12 mouse cellular contexts compared by ENCODE assay signal in the genomic region with DNA sequence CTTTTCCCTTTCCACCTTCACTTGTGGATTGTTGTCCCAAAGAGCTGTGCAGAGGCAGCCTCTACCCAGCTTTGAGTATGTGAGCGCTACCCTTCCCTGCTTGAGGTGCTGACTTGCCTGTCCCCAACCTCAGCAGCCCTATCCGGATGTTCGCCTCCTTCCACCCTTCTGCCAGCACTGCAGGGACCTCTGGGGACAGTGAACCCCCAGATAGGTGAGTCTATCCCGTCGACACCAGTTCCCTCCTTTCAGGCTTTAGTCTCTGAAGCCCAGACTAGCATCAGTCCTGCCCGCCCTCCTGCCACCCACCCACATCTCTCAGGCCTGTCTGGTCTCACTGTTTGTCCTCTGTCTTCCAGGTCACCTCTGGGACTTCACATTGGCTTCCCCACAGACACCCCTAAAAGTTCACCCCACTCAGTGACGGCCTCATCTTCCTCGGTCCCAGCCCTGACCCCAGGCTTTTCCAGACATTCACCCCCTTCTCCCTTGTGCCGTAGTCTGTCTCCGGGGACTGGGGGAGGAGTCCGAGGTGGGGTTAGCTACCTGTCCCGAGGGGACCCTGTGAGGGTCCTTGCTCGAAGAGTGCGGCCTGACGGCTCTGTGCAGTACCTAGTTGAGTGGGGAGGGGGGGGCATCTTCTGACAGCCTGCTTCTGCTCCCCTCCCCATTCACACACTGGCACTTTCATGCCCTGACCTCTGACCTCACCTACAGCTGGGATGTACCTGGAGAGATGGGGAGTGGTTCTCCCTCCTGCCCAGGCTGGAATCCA. TPM values are rescaled to one million over a fixed set of nuclear protein-coding genes. Genes with fewer than 3 reads are reported as not detected.
DNase-seq lines count a peak whose midpoint lies in the region; ATAC-seq and TF ChIP-seq lines count a peak whose summit lies in the region.
"Had no signal": no experiment of that assay in that cellular context is flagged by ENCODE, and none has a peak within 500 bp of the region (broad histone marks: within the 10 kb centered on the region; RNA-seq: fewer than 3 reads in every experiment).

No protein-coding gene starts in this region.

- peaks cover 66% of the 10 kb centered on the region for H3K4me1 ChIP-seq in forebrain, embryonic 10.5 days
- H3K4me1 ChIP-seq in forebrain, embryonic 11.5 days (replicated peaks; ENCODE audit: control insufficient read depth, insufficient read depth, low read length) = peaks cover 12% of the 10 kb centered on the region
- H3K4me1 ChIP-seq in kidney, embryonic 16.5 days (ENCODE audit: insufficient read depth, low read length) = peaks cover 41% of the 10 kb centered on the region
- peaks cover 45% of the 10 kb centered on the region for H3K4me1 ChIP-seq in testis, adult 2 months (ENCODE audit: control insufficient read depth, insufficient read depth, low read length)

- TF ChIP-seq POLR2A in testis, adult 2 months (IDR thresholded peaks at IDR 0.05; ENCODE audit: control insufficient read depth, low read depth, low read length) = no peak; the same call in 1 of the 2 replicates

- TF ChIP-seq CTCF in testis, adult 2 months (IDR thresholded peaks at IDR 0.05; ENCODE audit: control insufficient read depth, insufficient read depth, insufficient replicate concordance, low read depth, low read length) = no peak
- TF ChIP-seq CTCF in layer of hippocampus, adult 2 months (conservative IDR thresholded peaks at IDR 0.05) = no peak

- H3K36me3 ChIP-seq in forebrain, embryonic 10.5 days (replicated peaks) = peaks cover 43% of the 10 kb centered on the region
- no peaks in the 10 kb centered on the region; the same call in 1 of the 2 replicates for H3K36me3 ChIP-seq in forebrain, embryonic 11.5 days (ENCODE audit: control insufficient read depth, insufficient read depth, low read length)
- peaks cover 15% of the 10 kb centered on the region; the same call in 1 of the 2 replicates for H3K36me3 ChIP-seq in kidney, embryonic 16.5 days (ENCODE audit: insufficient read depth, low read length)
- peaks cover 2% of the 10 kb centered on the region for H3K36me3 ChIP-seq in testis, adult 2 months (ENCODE audit: control insufficient read depth, insufficient read depth, low read length)

- H3K4me2 ChIP-seq in forebrain, embryonic 11.5 days (ENCODE audit: low read depth, low read length, severe bottlenecking) = no peak overlapping the region
- H3K4me2 ChIP-seq in kidney, embryonic 16.5 days (replicated peaks; ENCODE audit: low read depth, low read length) = 0 out of 2 replicates have a peak overlapping the region, but pooled peaks have one; percentile 97

- no peaks in the 10 kb centered on the region for H3K27me3 ChIP-seq in forebrain, embryonic 10.5 days (ENCODE audit: poor library complexity, severe bottlenecking)
- H3K27me3 ChIP-seq in forebrain, embryonic 11.5 days (ENCODE audit: control insufficient read depth, insufficient read depth, low read length) = no peaks in the 10 kb centered on the region
- no peaks in the 10 kb centered on the region for H3K27me3 ChIP-seq in kidney, embryonic 16.5 days (ENCODE audit: insufficient read depth, low read length)
- no peaks in the 10 kb centered on the region for H3K27me3 ChIP-seq in testis, adult 2 months (ENCODE audit: control insufficient read depth, insufficient read depth, low read length)
- H3K27me3 ChIP-seq: Patski had no signal

- no peak for ATAC-seq in forebrain, embryonic 11.5 days (replicated peaks; ENCODE audit: low FRiP score)
- no peak for ATAC-seq in kidney, embryonic 16.5 days (ENCODE audit: low FRiP score, low TSS enrichment)
- ATAC-seq: Patski had no signal

- no peaks in the 10 kb centered on the region for H3K9me3 ChIP-seq in forebrain, embryonic 10.5 days
- H3K9me3 ChIP-seq in forebrain, embryonic 11.5 days (ENCODE audit: control insufficient read depth, low read length) = no peaks in the 10 kb centered on the region
- H3K9me3 ChIP-seq in kidney, embryonic 16.5 days (ENCODE audit: low read length) = no peaks in the 10 kb centered on the region

- 91% methylated on average over 15 of the region's 15 CpGs for WGBS in forebrain, embryonic 10.5 days
- WGBS in forebrain, embryonic 11.5 days = 89% methylated on average over 15 of the region's 15 CpGs
- 85% methylated on average over 15 of the region's 15 CpGs for WGBS in kidney, embryonic 16.5 days

- no peak for DNase-seq in forebrain, embryonic 10.5 days (ENCODE audit: extremely low spot score, low spot score)
- DNase-seq in forebrain, embryonic 11.5 days (ENCODE audit: low spot score) = no peak
- DNase-seq in kidney, adult 11 months = no peak
- DNase-seq in testis, postnatal 14 days (ENCODE audit: low spot score) = no peak
- DNase-seq in testis, postnatal 10 days (ENCODE audit: low spot score) = peak; percentile 43
- DNase-seq in layer of hippocampus, adult 2 months (ENCODE audit: low spot score in 2 of 2) = no peak
- DNase-seq: adrenal gland, postnatal 14 days; cerebellum, adult 18-20 months; lung, postnatal 10 days had no signal

- peak overlapping the region; percentile 84; the same call in 1 of the 2 replicates for H3K4me3 ChIP-seq in forebrain, embryonic 10.5 days
- no peak overlapping the region for H3K4me3 ChIP-seq in forebrain, embryonic 11.5 days (ENCODE audit: low read depth, low read length)
- H3K4me3 ChIP-seq in kidney, embryonic 16.5 days (ENCODE audit: low read length) = no peak overlapping the region
- H3K4me3 ChIP-seq in testis, adult 2 months (ENCODE audit: control insufficient read depth, low read depth, low read length) = peak overlapping the region; percentile 19
- H3K4me3 ChIP-seq in layer of hippocampus, adult 2 months = no peak overlapping the region

- no peak overlapping the region for H3K27ac ChIP-seq in forebrain, embryonic 10.5 days
- no peak overlapping the region for H3K27ac ChIP-seq in forebrain, embryonic 11.5 days (ENCODE audit: low read depth, low read length)
- H3K27ac ChIP-seq in kidney, embryonic 16.5 days (ENCODE audit: low read length) = no peak overlapping the region
- no peak overlapping the region for H3K27ac ChIP-seq in testis, adult 2 months (ENCODE audit: control insufficient read depth, insufficient read depth, low read depth, low read length)
- H3K27ac ChIP-seq in layer of hippocampus, adult 2 months = no peak overlapping the region

- H3K9ac ChIP-seq in forebrain, embryonic 11.5 days (ENCODE audit: low read length) = no peak overlapping the region
- no peak overlapping the region for H3K9ac ChIP-seq in kidney, embryonic 16.5 days (replicated peaks; ENCODE audit: low read length)

RNA-seq across cellular contexts. Expression of gene Cuta, which starts 2.3 kb away (rescaled TPM):
- 180 and 184 TPM in 2 replicates for polyA plus RNA-seq in forebrain, embryonic 10.5 days (2016; fragmentation: Nextera tagmentation; extraction: Ambion mirVana)
- polyA plus RNA-seq in forebrain, embryonic 11.5 days (2014; fragmentation: Nextera tagmentation; extraction: Ambion mirVana) = 141 and 154 TPM in 2 replicates
- polyA plus RNA-seq in kidney, embryonic 16.5 days (2015; fragmentation: Nextera tagmentation; extraction: Ambion mirVana) = 187 and 203 TPM in 2 replicates
- polyA plus RNA-seq in testis, adult 2 months (2012; rRNA removed) = 24.0 and 30.9 TPM in 2 replicates
- 10 to 100 TPM; 91.3 to 95.8 TPM for total RNA-seq in layer of hippocampus, adult 2 months (2021)

RNA-seq across cellular contexts. Expression of gene Syngap1, which starts 3.9 kb away (rescaled TPM):
- polyA plus RNA-seq in forebrain, embryonic 10.5 days (2016; fragmentation: Nextera tagmentation; extraction: Ambion mirVana) = 1.5 and 1.9 TPM in 2 replicates
- polyA plus RNA-seq in forebrain, embryonic 11.5 days (2014; fragmentation: Nextera tagmentation; extraction: Ambion mirVana) = 3.2 and 4.2 TPM in 2 replicates
- polyA plus RNA-seq in kidney, embryonic 16.5 days (2015; fragmentation: Nextera tagmentation; extraction: Ambion mirVana) = 1.1 and 2.2 TPM in 2 replicates
- polyA plus RNA-seq in testis, adult 2 months (2012; rRNA removed) = 109 and 113 TPM in 2 replicates
- total RNA-seq in layer of hippocampus, adult 2 months (2021) = 100 to 1,000 TPM; 463 to 497 TPM

RNA-seq across cellular contexts. Expression of gene Phf1, which starts 4.3 kb away (rescaled TPM):
- polyA plus RNA-seq in forebrain, embryonic 10.5 days (2016; fragmentation: Nextera tagmentation; extraction: Ambion mirVana) = 2.8 and 2.9 TPM in 2 replicates
- 4.5 and 4.9 TPM in 2 replicates for polyA plus RNA-seq in forebrain, embryonic 11.5 days (2014; fragmentation: Nextera tagmentation; extraction: Ambion mirVana)
- 9.3 and 9.4 TPM in 2 replicates for polyA plus RNA-seq in kidney, embryonic 16.5 days (2015; fragmentation: Nextera tagmentation; extraction: Ambion mirVana)
- polyA plus RNA-seq in testis, adult 2 months (2012; rRNA removed) = 132 and 136 TPM in 2 replicates
- 10 to 100 TPM; 31.4 to 33.9 TPM for total RNA-seq in layer of hippocampus, adult 2 months (2021)

RNA-seq across cellular contexts. Expression of gene Kifc5b, which starts 20.2 kb away (rescaled TPM):
- 11.7 and 12.5 TPM in 2 replicates for polyA plus RNA-seq in forebrain, embryonic 10.5 days (2016; fragmentation: Nextera tagmentation; extraction: Ambion mirVana)
- 11.1 and 11.3 TPM in 2 replicates for polyA plus RNA-seq in forebrain, embryonic 11.5 days (2014; fragmentation: Nextera tagmentation; extraction: Ambion mirVana)
- polyA plus RNA-seq in kidney, embryonic 16.5 days (2015; fragmentation: Nextera tagmentation; extraction: Ambion mirVana) = 8.2 and 10.8 TPM in 2 replicates
- 6.5 TPM in 2 replicates for polyA plus RNA-seq in testis, adult 2 months (2012; rRNA removed)
- 1 to 10 TPM; 2.8 to 3.3 TPM for total RNA-seq in layer of hippocampus, adult 2 months (2021)

RNA-seq across cellular contexts. Expression of gene Zbtb9, which starts 35.9 kb away (rescaled TPM):
- 17.5 and 20.1 TPM in 2 replicates for polyA plus RNA-seq in forebrain, embryonic 10.5 days (2016; fragmentation: Nextera tagmentation; extraction: Ambion mirVana)
- polyA plus RNA-seq in forebrain, embryonic 11.5 days (2014; fragmentation: Nextera tagmentation; extraction: Ambion mirVana) = 13.7 and 13.9 TPM in 2 replicates
- 19.9 and 20.1 TPM in 2 replicates for polyA plus RNA-seq in kidney, embryonic 16.5 days (2015; fragmentation: Nextera tagmentation; extraction: Ambion mirVana)
- 9.8 and 11.9 TPM in 2 replicates for polyA plus RNA-seq in testis, adult 2 months (2012; rRNA removed)
- 10 to 100 TPM; 14.8 to 15.7 TPM for total RNA-seq in layer of hippocampus, adult 2 months (2021)

Comparison
In these comparisons a context has a peak if more than half of its experiments do, and no peak if none do; other contexts are left out.
1. H3K4me3 ChIP-seq: peak in forebrain, embryonic 10.5 days (single experiment) and testis, adult 2 months (single experiment); none in forebrain, embryonic 11.5 days (single experiment), kidney, embryonic 16.5 days (single experiment) and layer of hippocampus, adult 2 months (single experiment).
2. RNA of gene Syngap1, which starts 3.9 kb away (polyA plus RNA-seq): 109 to 113 TPM in testis, adult 2 months; 3.2 to 4.2 TPM in forebrain, embryonic 11.5 days, 1.5 to 1.9 TPM in forebrain, embryonic 10.5 days and 1.1 to 2.2 TPM in kidney, embryonic 16.5 days; every median in the first group is over 10 times any median in the second.
3. RNA of gene Phf1, which starts 4.3 kb away (polyA plus RNA-seq): 132 to 136 TPM in testis, adult 2 months; 9.3 to 9.4 TPM in kidney, embryonic 16.5 days, 4.5 to 4.9 TPM in forebrain, embryonic 11.5 days and 2.8 to 2.9 TPM in forebrain, embryonic 10.5 days; every median in the first group is over 10 times any median in the second.